Mouse (Mus musculus) ES-E14 (cell line): ENCODE results near the gene Fkrp.

ENCODE experiments used
- CHD2 ChIP-seq: IDR thresholded peaks from 2 replicates; pipeline ENCODE4 v1.6.1; 2014; ENCODE audit warnings: mild to moderate bottlenecking, low read depth, low read length, inconsistent platforms
- ZC3H11A ChIP-seq: IDR thresholded peaks from 2 replicates; pipeline ENCODE4 v1.6.1; 2012; ENCODE audit warnings: low read depth, mild to moderate bottlenecking, inconsistent platforms, low read length, borderline replicate concordance

- TF ChIP-seq CHD2 (no peak), ZC3H11A (no peak)
Measured at GRCm38 (mm10) chr7:16821669-16822101, 5.2 kb upstream of the Fkrp start.
